Mouse (Mus musculus) embryonic fibroblast, embryonic 13.5 days (primary cell): Measurements from ENCODE around the gene Sqor. TPM values are rescaled to one million over a fixed set of nuclear protein-coding genes. Genes with fewer than 3 reads are reported as not detected.

ENCODE experiments used
- H3K27ac ChIP-seq: 2 replicates; pipeline ENCODE4 v1.5.1; 2012; ENCODE audit warnings: low read length, control low read depth, inconsistent platforms; ENCODE audit not compliant: insufficient read depth
- H3K4me1 ChIP-seq: 2 replicates; pipeline ENCODE4 v1.6.1; 2011; ENCODE audit warnings: low read length; ENCODE audit not compliant: control insufficient read depth, insufficient read depth
- H3K4me3 ChIP-seq: 2 replicates; pipeline ENCODE4 v1.5.1; 2011; ENCODE audit warnings: mild to moderate bottlenecking, control low read depth, low read length; ENCODE audit not compliant: insufficient read depth
- CTCF ChIP-seq: IDR thresholded peaks from 2 replicates; pipeline ENCODE4 v1.5.1; 2011; ENCODE audit warnings: mild to moderate bottlenecking, control low read depth, low read length, moderate library complexity, borderline replicate concordance; ENCODE audit not compliant: insufficient read depth
- POLR2A ChIP-seq: IDR thresholded peaks from 2 replicates; pipeline ENCODE4 v1.6.1; 2011; ENCODE audit warnings: low read depth, mild to moderate bottlenecking, control low read depth, low read length, moderate library complexity
- polyA plus RNA-seq: library from polyadenylated mRNA; stranded (reverse); fragments of >200 nt; gene quantifications from 2 replicates; pipeline ENCODE4 v1.2.4, GENCODE M21; 2011; ENCODE audit warnings: low read depth; ENCODE audit not compliant: missing spikeins, insufficient read length

The Sqor gene
- polyA plus RNA-seq, 1 experiment = 16.2 TPM

DNA sequence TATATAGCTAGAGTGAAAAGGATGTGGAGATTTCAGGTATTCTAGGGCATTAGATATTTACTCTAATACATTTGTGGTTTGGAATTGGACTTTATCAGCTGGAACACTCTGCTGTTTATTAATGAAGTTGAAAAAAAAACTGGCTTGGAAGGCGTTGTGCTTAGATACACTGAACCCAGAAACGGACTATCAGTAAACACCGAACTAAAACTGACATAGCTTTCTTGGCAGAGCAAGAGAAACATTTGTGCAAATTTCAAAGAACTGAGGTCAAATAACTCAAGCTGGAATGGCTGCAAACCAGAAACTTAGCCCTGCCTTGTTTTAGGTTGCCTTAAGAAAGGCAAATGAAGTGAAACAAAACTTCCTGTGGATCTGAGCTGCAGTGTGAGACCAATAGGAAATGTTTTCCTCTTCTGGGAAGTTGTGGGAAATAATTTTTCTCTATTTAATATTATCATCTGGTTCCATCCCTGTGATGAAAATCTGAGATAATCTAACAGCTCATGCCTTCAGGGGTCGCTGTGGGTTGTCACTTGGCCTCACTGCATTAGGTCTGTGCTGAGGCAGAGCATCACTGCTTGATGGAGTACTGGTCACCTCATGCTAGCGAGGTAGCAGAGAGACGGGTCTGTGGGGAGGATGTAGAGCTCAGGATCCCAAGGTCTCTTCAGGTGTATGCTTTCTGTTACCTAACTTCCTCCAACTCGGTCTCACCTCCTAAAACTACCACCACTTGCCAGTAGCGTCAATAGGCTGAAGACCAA is 16.7 kb downstream of the Sqor start:
- no peak for TF ChIP-seq CTCF
- Histone ChIP-seq H3K4me1 (no peaks in the 10 kb centered on the region), H3K4me3 (no peak overlapping the region), H3K27ac (no peak overlapping the region)

DNA sequence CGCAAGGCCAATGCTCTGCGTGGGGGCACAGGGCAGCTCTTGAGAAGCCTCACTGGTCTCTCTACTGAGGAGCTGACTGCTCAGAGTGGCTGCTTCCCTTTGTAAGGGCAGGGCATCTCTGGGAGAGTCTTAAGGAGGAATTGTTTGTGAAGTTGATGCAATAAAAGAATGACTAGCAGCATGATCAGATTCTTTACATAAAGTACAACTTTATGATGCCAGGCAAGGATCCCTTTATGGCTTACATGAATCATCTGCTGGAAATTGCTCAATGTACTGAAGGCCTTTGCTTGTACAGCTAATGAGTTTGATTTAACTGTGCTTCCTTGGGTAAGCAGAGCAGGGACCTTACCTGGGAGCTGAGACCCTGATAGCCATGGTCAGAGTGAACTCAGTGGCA is 18.7 kb downstream of the Sqor start:
- TF ChIP-seq CTCF = no peak
- no peak for TF ChIP-seq POLR2A
- H3K27ac ChIP-seq = no peak overlapping the region

DNA sequence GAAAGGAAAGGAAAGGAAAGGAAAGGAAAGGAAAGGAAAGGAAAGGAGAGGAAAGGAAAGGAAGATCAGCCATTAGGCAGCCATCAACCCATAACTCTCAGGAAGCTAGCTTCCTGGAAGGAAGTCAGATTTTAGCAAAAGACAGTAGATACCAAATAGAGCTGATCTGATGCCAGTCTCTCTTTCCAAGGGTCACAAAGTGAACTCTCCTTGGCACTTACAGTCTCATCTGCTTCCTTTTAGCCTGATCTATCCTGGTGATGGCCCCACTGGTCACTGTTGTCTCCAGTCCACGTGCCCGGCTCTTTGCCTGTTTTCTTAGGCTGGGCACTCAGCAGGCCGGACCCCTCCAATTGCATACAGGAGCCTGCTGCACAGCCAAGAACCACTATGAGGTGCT is 19.7 kb downstream of the Sqor start:
- H3K4me1 ChIP-seq = no peaks in the 10 kb centered on the region
- TF ChIP-seq POLR2A = no peak
- no peak for TF ChIP-seq CTCF

More for the DNA sequence above, 18.7 kb downstream of the Sqor start:
- Histone ChIP-seq H3K4me3 (no peak overlapping the region), H3K4me1 (no peaks in the 10 kb centered on the region)

DNA sequence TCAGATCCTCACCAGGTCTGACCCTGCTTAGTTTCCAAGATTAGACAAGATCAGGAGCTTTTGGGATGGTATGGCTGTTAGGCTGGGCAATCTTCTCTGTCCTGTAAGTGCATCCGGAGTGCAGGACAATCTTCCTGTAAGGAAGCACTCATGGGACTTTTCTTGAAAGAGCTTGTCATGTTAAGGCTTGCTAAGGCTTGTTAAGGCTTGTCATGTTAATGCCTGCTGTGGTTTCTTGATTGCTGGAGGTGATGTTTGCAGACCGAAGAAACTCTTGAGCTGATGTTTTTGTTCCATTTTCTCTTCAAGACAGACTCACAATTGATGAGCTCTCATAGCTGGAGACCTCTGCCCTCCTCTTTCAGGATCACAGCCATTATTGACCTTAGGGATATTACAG is 21.1 kb downstream of the Sqor start:
- TF ChIP-seq POLR2A (no peak), CTCF (no peak)
- H3K4me3 ChIP-seq = no peak overlapping the region
- H3K4me1 ChIP-seq = no peaks in the 10 kb centered on the region
- H3K27ac ChIP-seq = no peak overlapping the region

More for the DNA sequence above, 19.7 kb downstream of the Sqor start:
- no peak overlapping the region for H3K4me3 ChIP-seq
- H3K27ac ChIP-seq = no peak overlapping the region

DNA sequence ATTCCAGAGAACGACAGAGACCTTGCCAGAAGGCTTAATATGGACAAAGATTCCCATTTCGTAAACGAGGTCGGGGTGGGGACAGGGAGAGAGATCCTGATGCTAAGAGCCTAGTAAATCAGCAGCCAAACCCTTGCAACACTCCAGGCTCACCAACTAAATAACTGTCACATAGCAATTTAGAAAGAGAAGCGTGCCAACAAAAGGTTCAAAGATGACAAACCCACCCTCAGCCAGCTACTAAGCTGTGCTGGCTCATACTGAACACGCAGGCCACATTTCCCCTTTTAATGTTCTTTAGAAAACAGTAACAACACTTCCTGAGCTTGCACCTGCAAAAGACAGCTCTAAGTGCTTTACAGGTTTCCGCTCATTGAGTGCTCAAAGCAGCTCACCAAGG is 24.3 kb downstream of the Sqor start:
- H3K27ac ChIP-seq = no peak overlapping the region
- TF ChIP-seq CTCF = no peak
- no peak for TF ChIP-seq POLR2A
- no peak overlapping the region for H3K4me3 ChIP-seq
- no peaks in the 10 kb centered on the region for H3K4me1 ChIP-seq

DNA sequence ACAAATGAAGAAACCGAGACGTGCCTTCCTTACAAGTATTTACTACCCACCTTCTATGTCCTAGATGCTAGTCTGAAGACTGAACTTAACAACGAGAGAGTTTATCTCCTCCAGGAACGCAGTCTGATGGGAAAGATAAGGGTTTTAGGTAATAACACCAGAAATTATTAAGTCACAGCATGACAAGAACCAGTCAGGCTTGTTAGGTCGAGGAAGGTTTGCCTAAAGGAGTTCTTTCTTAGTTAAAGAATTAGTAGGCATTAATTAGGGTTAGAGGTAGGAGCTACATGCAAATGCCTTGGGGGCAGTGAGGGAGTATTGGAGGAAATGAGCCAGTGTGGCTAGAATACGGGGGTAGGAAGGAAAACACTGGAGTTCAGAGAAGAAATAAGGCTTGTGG is 24.7 kb downstream of the Sqor start:
- H3K4me3 ChIP-seq = no peak overlapping the region
- TF ChIP-seq CTCF = no peak
- TF ChIP-seq POLR2A = no peak
- no peaks in the 10 kb centered on the region for H3K4me1 ChIP-seq
- no peak overlapping the region for H3K27ac ChIP-seq

DNA sequence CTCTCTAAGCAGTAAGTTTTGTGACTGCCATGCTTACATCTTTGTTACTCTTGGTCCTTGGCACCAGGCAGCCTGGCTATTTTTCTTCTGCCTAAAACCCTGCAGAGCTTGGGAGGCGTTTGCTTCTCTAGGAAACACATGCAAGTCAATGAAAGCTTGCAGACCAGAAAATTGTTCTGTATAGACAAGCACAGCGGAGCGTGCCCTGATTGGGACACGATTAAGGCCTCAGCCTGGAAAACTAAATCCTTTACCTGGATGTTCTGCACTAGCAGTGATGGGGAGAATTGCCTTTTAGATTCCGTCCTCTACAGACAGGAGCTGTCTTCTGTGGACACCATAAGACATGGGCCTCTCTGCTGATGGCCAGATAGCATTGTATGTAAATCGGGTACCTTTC is 39.4 kb downstream of the Sqor start:
- TF ChIP-seq CTCF = no peak
- TF ChIP-seq POLR2A = no peak
- H3K27ac ChIP-seq = no peak overlapping the region
- H3K4me1 ChIP-seq = no peaks in the 10 kb centered on the region
- H3K4me3 ChIP-seq = no peak overlapping the region

DNA sequence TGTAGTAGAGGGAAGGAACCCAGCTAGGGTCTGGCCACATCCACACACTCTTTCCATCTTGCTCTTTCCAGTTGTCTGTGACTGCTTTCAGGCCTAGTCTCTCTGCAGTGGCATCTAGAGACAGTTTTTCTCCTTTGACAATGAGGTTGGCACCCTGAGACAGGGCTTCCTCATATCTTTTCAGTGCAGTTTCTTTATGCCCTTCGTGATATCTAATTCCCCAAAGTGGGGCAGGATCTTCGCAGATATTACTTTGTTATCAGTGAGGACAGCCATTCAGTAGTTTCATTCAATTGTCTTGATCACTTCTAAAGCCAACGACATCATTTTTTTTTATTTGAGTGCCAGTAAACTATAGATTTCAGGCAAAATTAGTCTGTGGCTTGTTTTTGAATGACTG is 41.0 kb downstream of the Sqor start:
- Histone ChIP-seq H3K27ac (no peak overlapping the region), H3K4me1 (no peaks in the 10 kb centered on the region), H3K4me3 (no peak overlapping the region)
- TF ChIP-seq CTCF (no peak), POLR2A (no peak)

DNA sequence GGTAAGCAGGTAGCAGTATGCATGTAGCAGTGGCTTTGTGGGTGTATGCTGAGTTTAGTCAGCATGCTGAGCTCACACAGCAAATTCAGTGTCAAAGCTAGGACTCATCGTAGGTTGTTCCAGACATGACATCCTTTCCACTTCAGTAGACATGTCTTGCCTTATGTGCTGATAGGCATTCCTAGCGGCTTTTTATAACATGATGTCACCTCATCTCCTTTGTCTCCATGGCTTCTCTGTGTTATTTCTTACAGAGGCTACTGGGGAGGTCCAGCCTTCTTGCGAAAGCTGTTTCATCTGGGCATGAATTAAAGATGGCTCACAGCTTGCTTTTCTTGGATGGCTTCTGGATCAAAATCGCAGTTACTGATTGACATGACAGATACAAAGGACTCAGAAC is 44.0 kb downstream of the Sqor start:
- H3K4me3 ChIP-seq = no peak overlapping the region
- H3K4me1 ChIP-seq = no peaks in the 10 kb centered on the region
- TF ChIP-seq POLR2A (no peak), CTCF (no peak)
- H3K27ac ChIP-seq = no peak overlapping the region

DNA sequence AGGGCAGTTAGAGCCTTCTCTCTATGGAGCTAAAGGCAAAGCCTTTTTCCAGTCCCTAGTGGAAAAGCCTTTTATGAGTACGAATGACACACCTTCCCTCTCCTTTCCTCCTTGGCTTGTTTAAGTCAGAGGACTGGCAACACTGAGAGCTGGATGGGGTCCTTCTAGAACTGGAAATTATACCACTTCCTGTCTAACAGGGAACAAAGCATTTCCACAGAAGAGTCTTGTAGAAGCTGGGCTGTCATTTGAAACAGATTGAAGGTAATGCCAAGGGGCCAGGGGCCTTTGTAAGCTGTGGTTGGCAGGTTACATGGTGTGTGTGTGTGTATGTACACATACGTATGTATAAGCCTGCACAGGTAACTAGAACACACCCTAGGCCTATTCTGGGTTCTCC is 51.9 kb downstream of the Sqor start:
- no peak overlapping the region for H3K27ac ChIP-seq
- H3K4me1 ChIP-seq = no peaks in the 10 kb centered on the region
- no peak overlapping the region for H3K4me3 ChIP-seq
- TF ChIP-seq POLR2A (no peak), CTCF (no peak)
